Mouse (Mus musculus) forebrain, embryonic 16.5 days (tissue): ENCODE results near the gene C2cd2l. TPM values are rescaled to one million over a fixed set of nuclear protein-coding genes. Genes with fewer than 3 reads are reported as not detected.

Source experiments
- ATAC-seq: fragments of 200-750 bp; cut with Nextera tagmentation; 2 replicates; pipeline ENCODE4 v1.8.0; 2017; ENCODE audit warnings: mild to moderate bottlenecking, moderate library complexity
- H3K27ac ChIP-seq: fragments of 300-500 bp; sonication (generic); 2 replicates; pipeline ENCODE4 v1.5.1; 2014; ENCODE audit warnings: low read length, control low read depth
- H3K27me3 ChIP-seq: fragments of 300-500 bp; sonication (generic); replicated peaks from 2 replicates; pipeline ENCODE4 v1.6.1; 2014; ENCODE audit warnings: low read length; ENCODE audit not compliant: control insufficient read depth, insufficient read depth
- H3K36me3 ChIP-seq: fragments of 300-500 bp; sonication (generic); 2 replicates; pipeline ENCODE4 v1.6.1; 2014; ENCODE audit not compliant: control insufficient read depth, insufficient read depth
- H3K4me1 ChIP-seq: fragments of 300-500 bp; sonication (generic); replicated peaks from 2 replicates; pipeline ENCODE4 v1.6.1; 2014; ENCODE audit warnings: low read length; ENCODE audit not compliant: control insufficient read depth, insufficient read depth
- H3K4me2 ChIP-seq: fragments of 300-500 bp; sonication (generic); 2 replicates; pipeline ENCODE4 v1.6.1; 2014; ENCODE audit warnings: mild to moderate bottlenecking, low read length, control low read depth
- H3K4me3 ChIP-seq: fragments of 300-500 bp; sonication (generic); replicated peaks from 2 replicates; pipeline ENCODE4 v1.5.1; 2014; ENCODE audit warnings: mild to moderate bottlenecking, low read length, control low read depth
- H3K9ac ChIP-seq: fragments of 300-500 bp; sonication (generic); replicated peaks from 2 replicates; pipeline ENCODE4 v1.6.1; 2014; ENCODE audit warnings: low read depth, low read length, control low read depth
- H3K9me3 ChIP-seq: fragments of 300-500 bp; sonication (generic); 2 replicates; pipeline ENCODE4 v1.6.1; 2016; ENCODE audit warnings: low read length; ENCODE audit not compliant: control insufficient read depth
- WGBS: fragments of 180-500 bp; shearing (Covaris S2); extraction: QIAGEN DNeasy Blood & Tissue Kit; methylation state at CpG from one replicate; pipeline ENCODE4 v1.1.7; 2014; 5-methylcytosine and 5-hydroxymethylcytosine counted together
- polyA plus RNA-seq: library from polyadenylated mRNA; unstranded; fragments of >200 nt; fragmentation: Nextera tagmentation; extraction: Ambion mirVana; gene quantifications from 2 replicates; pipeline ENCODE4 v1.2.1, GENCODE M21; 2015

Gene C2cd2l
- polyA plus RNA-seq, 1 experiment from 2014 or later, result 31.4 TPM

DNA sequence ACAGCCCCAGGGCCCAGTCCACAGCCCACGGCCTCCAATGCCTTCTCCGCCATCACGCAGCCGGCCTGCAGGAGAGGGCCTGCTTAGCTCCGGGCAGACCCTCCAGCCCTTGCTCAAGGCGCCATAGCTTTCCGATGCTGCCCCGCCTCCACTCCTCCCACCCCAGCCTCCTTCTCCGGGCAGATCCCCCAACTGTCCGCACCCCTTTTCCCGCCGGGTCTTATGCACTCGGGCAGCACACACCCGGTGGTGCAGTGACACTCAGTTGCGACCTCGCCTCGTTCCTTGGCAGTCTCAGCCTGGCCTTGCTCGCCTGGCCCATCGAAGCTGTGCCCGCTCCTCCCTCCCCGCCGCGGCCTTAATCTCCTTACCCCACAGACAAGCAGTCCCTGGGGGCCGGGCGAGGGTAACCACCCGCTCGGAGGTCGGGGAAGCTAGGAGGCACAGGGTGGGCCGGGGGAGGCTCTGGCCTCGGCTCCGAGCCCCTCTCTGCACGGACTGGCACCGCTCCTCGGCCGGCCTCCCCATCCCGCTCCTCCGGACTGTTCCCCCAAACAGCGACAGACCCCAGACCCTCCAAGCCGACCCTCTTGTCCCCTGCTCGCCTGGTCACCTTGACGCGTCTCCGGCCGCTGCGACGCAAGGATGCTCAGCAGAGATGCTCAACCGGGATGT is 32.5 kb downstream of the C2cd2l start:
- ATAC-seq, result peak; percentile 61
- peaks cover 13% of the 10 kb centered on the region for H3K36me3 ChIP-seq
- WGBS, result under 1% methylated on average over 47 of the region's 47 CpGs
- H3K4me1 ChIP-seq, result peaks cover 26% of the 10 kb centered on the region
- no peaks in the 10 kb centered on the region for H3K9me3 ChIP-seq
- H3K27me3 ChIP-seq, result no peaks in the 10 kb centered on the region
- peak overlapping the region; percentile 70 for H3K4me3 ChIP-seq
- peak overlapping the region; percentile 51 for H3K27ac ChIP-seq
- peak overlapping the region; percentile 95 for H3K4me2 ChIP-seq
- peak overlapping the region; percentile 90 for H3K9ac ChIP-seq

DNA sequence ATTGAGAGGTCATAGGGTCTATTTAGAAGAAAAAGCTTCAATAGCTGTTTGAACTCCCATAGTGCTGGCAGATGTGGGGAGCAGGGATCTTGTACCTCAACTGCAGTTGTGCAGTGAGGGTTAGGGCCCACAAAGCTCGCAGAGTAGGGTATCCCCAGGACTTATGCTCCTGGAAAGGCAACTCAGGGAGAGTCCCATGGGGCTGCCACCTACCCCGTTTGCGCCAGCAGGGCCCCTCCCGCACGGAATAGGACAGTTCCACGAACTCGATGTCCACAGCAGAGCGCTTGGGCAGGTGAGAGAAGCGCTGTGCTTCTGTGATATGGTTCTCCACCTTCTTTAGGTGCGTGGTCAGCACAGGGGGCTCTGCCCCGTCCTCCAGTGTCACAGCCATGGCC is 33.1 kb downstream of the C2cd2l start:
- peak; percentile 13 for ATAC-seq

DNA sequence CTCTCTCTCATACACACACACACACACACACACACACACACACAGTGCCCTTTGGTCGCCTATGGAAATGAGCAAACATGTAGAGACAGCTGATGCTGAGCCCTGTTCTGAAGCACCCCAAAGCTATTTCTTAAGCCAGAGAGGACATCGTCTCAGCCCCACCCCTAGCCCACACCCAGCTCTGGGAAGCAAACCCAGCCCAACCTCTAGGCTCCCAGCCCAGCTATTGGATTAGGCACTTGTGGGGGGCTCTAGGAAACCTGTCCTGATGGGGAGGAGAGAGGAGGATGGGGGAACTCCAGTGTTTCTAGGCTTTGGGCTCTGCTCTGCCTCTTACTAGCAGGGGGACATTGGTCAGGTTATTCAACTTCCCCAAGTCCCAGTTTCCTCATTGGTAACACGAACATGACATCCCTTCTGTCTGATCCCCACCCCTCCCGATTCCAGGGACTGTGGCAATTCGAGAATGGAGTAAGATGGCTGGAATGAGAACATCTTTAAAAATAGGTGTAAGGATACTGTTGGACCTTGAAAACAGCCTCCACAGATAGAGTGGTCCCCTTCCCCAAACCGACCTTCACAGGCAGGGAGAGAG is 33.7 kb downstream of the C2cd2l start:
- Histone ChIP-seq H3K36me3 (peaks cover 8% of the 10 kb centered on the region), H3K4me2 (peak overlapping the region; percentile 95), H3K9ac (peak overlapping the region; percentile 27; the same call in 1 of the 2 replicates), H3K9me3 (no peaks in the 10 kb centered on the region), H3K4me3 (peak overlapping the region; percentile 4), H3K27me3 (no peaks in the 10 kb centered on the region), H3K4me1 (peaks cover 26% of the 10 kb centered on the region), H3K27ac (no peak overlapping the region)
- no peak for ATAC-seq
- WGBS, result 12% methylated on average over 6 of the region's 6 CpGs

More for the DNA sequence above, 33.1 kb downstream of the C2cd2l start:
- H3K27ac ChIP-seq, result no peak overlapping the region
- H3K4me3 ChIP-seq, result peak overlapping the region; percentile 70
- 7% methylated on average over 11 of the region's 11 CpGs for WGBS
- H3K9me3 ChIP-seq, result no peaks in the 10 kb centered on the region
- H3K4me2 ChIP-seq, result peak overlapping the region; percentile 95
- H3K36me3 ChIP-seq, result peaks cover 10% of the 10 kb centered on the region
- H3K9ac ChIP-seq, result peak overlapping the region; percentile 90
- H3K4me1 ChIP-seq, result peaks cover 26% of the 10 kb centered on the region
- no peaks in the 10 kb centered on the region for H3K27me3 ChIP-seq

DNA sequence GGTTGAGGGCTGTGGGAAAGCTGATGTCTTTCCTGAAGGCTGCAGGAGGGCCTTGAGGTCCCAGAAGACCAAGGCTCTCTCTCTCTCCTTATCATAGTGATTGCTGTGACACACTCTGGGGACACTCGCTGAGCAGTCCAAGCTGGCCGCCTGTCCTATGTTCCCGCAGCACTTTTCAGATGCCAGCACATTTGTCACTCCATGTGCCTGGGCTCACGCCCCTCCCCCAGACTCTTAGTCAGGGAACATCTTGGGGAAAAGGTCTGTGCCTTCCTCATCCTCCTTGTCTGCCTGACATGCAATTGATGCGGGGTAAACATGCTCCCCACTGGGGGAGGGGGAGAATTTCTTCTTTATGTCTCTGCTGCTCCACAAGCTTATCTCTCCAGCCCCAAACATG is 36.9 kb downstream of the C2cd2l start:
- no peak for ATAC-seq
- H3K36me3 ChIP-seq, result peaks cover 6% of the 10 kb centered on the region; the same call in 1 of the 2 replicates
- H3K4me3 ChIP-seq, result no peak overlapping the region
- no peaks in the 10 kb centered on the region for H3K27me3 ChIP-seq
- H3K27ac ChIP-seq, result no peak overlapping the region
- H3K9me3 ChIP-seq, result no peaks in the 10 kb centered on the region
- WGBS, result 77% methylated on average over 5 of the region's 5 CpGs
- peaks cover 14% of the 10 kb centered on the region for H3K4me1 ChIP-seq
- H3K4me2 ChIP-seq, result no peak overlapping the region
- H3K9ac ChIP-seq, result no peak overlapping the region

DNA sequence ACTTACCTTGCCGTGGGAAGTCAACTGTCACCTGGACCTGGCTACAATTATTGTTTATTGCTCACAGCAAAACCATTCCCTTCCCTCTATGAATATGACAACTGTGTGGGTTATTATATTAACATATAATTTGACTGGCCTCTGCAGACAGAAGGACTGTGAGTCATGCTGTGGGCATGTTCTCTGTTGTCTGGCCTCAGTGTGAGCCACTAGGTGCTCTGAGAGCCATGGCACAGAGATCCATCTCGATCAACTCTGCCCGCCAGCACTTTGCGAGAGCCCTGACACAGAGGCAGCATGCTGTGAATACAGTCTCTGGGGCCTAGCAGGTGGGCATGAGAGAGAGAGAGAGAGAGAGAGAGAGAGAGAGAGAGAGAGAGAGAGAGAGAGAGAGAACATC is 50.1 kb downstream of the C2cd2l start:
- Histone ChIP-seq H3K9me3 (peaks cover 3% of the 10 kb centered on the region; the same call in 1 of the 2 replicates), H3K4me3 (no peak overlapping the region), H3K27ac (no peak overlapping the region), H3K4me2 (no peak overlapping the region), H3K9ac (no peak overlapping the region), H3K36me3 (no peaks in the 10 kb centered on the region; the same call in 1 of the 2 replicates), H3K4me1 (peaks cover 20% of the 10 kb centered on the region), H3K27me3 (no peaks in the 10 kb centered on the region)
- ATAC-seq, result no peak
- 81% methylated on average over 4 of the region's 4 CpGs for WGBS

DNA sequence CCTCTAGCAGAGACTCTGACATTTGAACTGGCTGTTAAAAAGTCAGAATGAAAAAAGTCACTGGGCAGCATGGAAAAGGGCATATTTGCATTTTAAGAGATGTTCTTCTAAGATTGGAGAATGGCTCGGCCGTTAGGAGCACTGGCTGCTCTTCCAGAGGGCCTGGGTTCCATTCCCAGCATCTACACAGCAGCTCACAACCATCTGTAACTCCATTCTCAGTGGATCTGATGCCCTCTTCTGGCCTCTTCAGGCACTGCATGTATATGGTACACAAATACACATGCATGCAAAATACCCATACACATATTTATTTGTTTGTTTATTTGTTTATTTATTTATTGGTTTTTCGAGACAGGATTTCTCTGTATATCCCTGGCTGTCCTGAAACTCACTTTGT is 51.0 kb downstream of the C2cd2l start:
- Histone ChIP-seq H3K4me2 (no peak overlapping the region), H3K36me3 (no peaks in the 10 kb centered on the region), H3K9me3 (peaks cover 3% of the 10 kb centered on the region; the same call in 1 of the 2 replicates), H3K27me3 (no peaks in the 10 kb centered on the region), H3K4me3 (no peak overlapping the region), H3K9ac (no peak overlapping the region), H3K27ac (no peak overlapping the region), H3K4me1 (peaks cover 20% of the 10 kb centered on the region)
- 90% methylated on average over 3 of the region's 3 CpGs for WGBS
- no peak for ATAC-seq

DNA sequence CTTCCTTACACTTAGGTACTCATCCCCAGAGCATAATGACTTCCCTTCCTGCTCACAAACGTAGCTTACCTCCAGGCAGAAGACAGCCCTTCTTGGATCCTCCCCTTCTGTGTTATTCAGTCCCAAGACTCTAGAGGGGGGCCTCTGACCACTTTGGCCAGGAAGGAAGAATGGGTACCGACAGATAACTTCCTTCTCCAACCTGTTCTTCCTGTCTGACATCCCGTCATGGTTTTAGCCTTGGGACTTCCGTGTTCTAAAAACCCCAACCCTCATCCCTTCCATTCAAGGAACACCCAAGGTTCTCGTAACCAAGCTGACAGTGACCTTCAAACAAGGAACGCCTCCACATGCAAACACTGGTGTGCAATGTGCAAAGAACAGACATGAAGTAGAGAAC is 51.7 kb downstream of the C2cd2l start, which contains the start of gene Nlrx1:
Gene Nlrx1, minus strand, starts transcription at position 168 of the 400 bp plus-strand sequence.
- WGBS, result 88% methylated on average over 6 of the region's 6 CpGs
- H3K9ac ChIP-seq, result peak within 1 kb of the TSS; percentile 71
- peaks cover 20% of the 10 kb centered on the region for H3K4me1 ChIP-seq
- H3K9me3 ChIP-seq, result peaks cover 3% of the 10 kb centered on the region; the same call in 1 of the 2 replicates
- peak within 1 kb of the TSS; percentile 45 for H3K4me3 ChIP-seq
- H3K27ac ChIP-seq, result peak within 1 kb of the TSS; percentile 0; the same call in 1 of the 2 replicates
- H3K4me2 ChIP-seq, result peak within 1 kb of the TSS; percentile 52
- H3K27me3 ChIP-seq, result no peaks in the 10 kb centered on the region
- 0 out of 2 replicates have a peak, but pooled peaks have one; percentile 15 for ATAC-seq
- no peaks in the 10 kb centered on the region for H3K36me3 ChIP-seq

DNA sequence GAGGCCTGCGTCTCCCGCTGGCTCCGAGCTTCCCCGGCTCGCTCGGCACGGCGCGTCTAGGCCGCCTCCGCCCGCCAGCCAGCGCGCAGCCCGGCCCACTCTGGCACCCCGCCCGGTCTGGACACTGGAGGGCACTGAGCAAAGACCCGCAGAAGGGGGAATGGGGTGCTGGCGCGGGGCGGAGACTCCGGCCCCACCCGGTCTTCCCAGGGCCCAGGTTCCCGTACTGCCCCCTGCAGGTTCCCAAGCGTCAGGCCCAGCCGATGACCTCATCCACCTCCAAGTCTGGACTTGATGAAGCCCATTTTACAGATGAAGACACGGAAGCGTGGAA is 52.1 kb downstream of the C2cd2l start:
- Histone ChIP-seq H3K4me3 (peak overlapping the region; percentile 45), H3K27me3 (no peaks in the 10 kb centered on the region), H3K36me3 (no peaks in the 10 kb centered on the region), H3K27ac (no peak overlapping the region), H3K4me1 (peaks cover 20% of the 10 kb centered on the region), H3K9ac (peak overlapping the region; percentile 71), H3K4me2 (peak overlapping the region; percentile 52), H3K9me3 (peaks cover 3% of the 10 kb centered on the region; the same call in 1 of the 2 replicates)
- WGBS, result 5% methylated on average over 28 of the region's 28 CpGs
- peak; percentile 75 for ATAC-seq

DNA sequence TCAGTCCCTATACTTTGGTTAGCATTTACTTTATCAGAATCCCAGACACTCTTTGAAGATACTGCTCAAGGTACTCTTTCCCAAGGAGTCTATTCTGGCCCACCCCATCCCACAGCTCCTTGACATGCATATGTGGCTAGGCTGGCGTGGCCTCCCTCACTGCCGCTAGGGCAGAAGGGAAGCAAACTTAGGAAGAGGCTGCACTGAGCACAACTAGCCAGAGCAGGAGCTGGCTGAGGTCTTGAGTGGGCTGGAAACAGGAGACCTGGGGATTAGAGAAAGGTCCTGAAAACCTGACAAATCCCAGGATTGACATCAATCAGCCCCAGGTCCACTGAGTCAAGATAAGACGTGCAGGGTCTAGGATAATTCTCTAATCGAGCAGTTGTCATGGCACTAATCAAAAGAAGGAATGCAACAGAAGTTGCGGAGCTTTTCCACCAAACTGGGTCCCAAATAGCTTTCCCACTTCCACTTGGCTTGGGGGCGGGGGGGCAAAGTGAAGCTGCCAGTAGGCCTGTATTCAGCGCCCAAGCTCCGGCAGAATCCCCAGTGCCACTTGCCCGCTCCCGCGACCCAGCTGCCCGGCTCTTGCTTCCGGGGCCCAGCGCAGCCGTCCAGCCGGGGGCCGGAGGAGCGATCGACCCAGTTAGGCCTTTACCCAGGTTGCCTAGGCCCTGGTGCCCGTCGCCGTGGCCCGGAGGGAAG is 52.6 kb downstream of the C2cd2l start:
- peak; percentile 24; the same call in 1 of the 2 replicates for ATAC-seq
- H3K9ac ChIP-seq, result peak overlapping the region; percentile 71
- H3K27ac ChIP-seq, result peak overlapping the region; percentile 0; the same call in 1 of the 2 replicates
- H3K27me3 ChIP-seq, result no peaks in the 10 kb centered on the region
- H3K4me2 ChIP-seq, result peak overlapping the region; percentile 52
- 7% methylated on average over 23 of the region's 23 CpGs for WGBS
- peak overlapping the region; percentile 45 for H3K4me3 ChIP-seq
- no peaks in the 10 kb centered on the region for H3K36me3 ChIP-seq
- H3K4me1 ChIP-seq, result peaks cover 20% of the 10 kb centered on the region
- peaks cover 3% of the 10 kb centered on the region; the same call in 1 of the 2 replicates for H3K9me3 ChIP-seq
